Mouse (Mus musculus) E14TG2a.4 (cell line): ENCODE results near the gene Nelfcd.

ENCODE experiments used
- CTCF ChIP-seq: conservative IDR thresholded peaks from 2 replicates; pipeline ENCODE4 v1.5.1; 2014; ENCODE audit warnings: low read length
- NANOG ChIP-seq: IDR thresholded peaks from 2 replicates; pipeline ENCODE4 v1.6.1; 2014; ENCODE audit warnings: borderline replicate concordance, low read length, mixed read lengths
- POU5F1 ChIP-seq: IDR thresholded peaks from 2 replicates; pipeline ENCODE4 v1.6.1; 2014; ENCODE audit warnings: low read length, borderline replicate concordance

- TF ChIP-seq CTCF (no peak), POU5F1 (no peak), NANOG (no peak)
These were observed 15.2 kb upstream of the Nelfcd start for GRCm38 (mm10) chr2:174400396-174400795.
